9 mouse cellular contexts compared by ENCODE assay signal in the genomic region with DNA sequence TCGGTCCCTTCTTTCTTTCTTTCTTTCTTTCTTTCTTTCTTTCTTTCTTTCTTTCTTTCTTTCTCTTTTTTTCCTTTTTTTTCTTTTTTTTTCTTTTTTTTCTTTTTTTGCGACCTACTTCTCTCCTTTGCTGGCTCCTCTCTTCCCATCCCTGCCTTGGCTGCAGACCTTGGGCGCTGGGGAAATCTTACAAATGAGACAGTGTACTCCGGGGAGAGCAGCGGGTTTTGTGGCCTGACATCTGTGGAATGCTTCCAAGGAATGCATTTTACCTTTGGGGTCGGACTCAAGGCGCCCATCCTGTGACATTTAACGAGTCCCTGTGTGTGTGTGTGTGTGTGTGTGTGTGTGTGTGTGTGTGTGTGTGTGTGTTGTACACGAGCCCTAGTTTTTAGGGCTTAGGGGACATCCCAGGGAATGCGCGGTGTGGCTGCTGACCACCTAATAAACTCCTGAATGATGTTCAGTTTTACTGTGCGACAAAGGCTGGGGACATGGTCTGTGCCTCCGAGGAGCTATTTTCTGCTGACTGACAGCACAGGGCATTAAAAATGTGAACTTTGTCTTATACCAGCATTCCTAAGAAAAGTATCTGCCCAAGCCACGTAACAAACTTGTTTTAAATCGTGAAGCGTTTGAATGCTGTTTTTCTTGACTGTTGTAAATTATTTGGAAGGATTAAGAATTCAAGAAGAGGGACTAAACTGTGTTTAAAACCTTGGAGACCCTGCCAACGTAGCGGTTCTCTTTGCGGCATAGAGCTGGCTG. TPM values are rescaled to one million over a fixed set of nuclear protein-coding genes. Genes with fewer than 3 reads are reported as not detected.
DNase-seq lines count a peak whose midpoint lies in the region; ATAC-seq lines count a peak whose summit lies in the region.
"Had no signal": no experiment of that assay in that cellular context is flagged by ENCODE, and none has a peak within 500 bp of the region (broad histone marks: within the 10 kb centered on the region; RNA-seq: fewer than 3 reads in every experiment).

No protein-coding gene starts in this region.

- H3K9ac ChIP-seq in heart, embryonic 12.5 days, result peak overlapping the region; percentile 79
- H3K9ac ChIP-seq in limb, embryonic 12.5 days (replicated peaks), result peak overlapping the region; percentile 69
- peak overlapping the region; percentile 12 for H3K9ac ChIP-seq in neural tube, embryonic 15.5 days (replicated peaks)

- H3K27ac ChIP-seq in heart, embryonic 12.5 days (ENCODE audit: poor library complexity, severe bottlenecking), result peak overlapping the region; percentile 64
- H3K27ac ChIP-seq in limb, embryonic 12.5 days, result peak overlapping the region; percentile 77
- H3K27ac ChIP-seq in neural tube, embryonic 15.5 days (replicated peaks), result no peak overlapping the region

- peak overlapping the region; percentile 92 for H3K4me2 ChIP-seq in heart, embryonic 12.5 days
- peak overlapping the region; percentile 69 for H3K4me2 ChIP-seq in limb, embryonic 12.5 days
- peak overlapping the region; percentile 62 for H3K4me2 ChIP-seq in neural tube, embryonic 15.5 days

- H3K4me1 ChIP-seq in heart, embryonic 12.5 days (replicated peaks), result peaks cover 48% of the 10 kb centered on the region
- H3K4me1 ChIP-seq in limb, embryonic 12.5 days (replicated peaks), result peaks cover 43% of the 10 kb centered on the region
- peaks cover 19% of the 10 kb centered on the region for H3K4me1 ChIP-seq in neural tube, embryonic 15.5 days

- ATAC-seq in heart, embryonic 12.5 days (ENCODE audit: insufficient number of reproducible peaks, low FRiP score), result no peak
- ATAC-seq in limb, embryonic 12.5 days (ENCODE audit: insufficient number of reproducible peaks, insufficient read depth, low FRiP score, low TSS enrichment, low read depth), result no peak
- peak; percentile 54; the same call in 1 of the 2 replicates for ATAC-seq in neural tube, embryonic 15.5 days (ENCODE audit: low FRiP score)

- WGBS in heart, embryonic 12.5 days, result 5% methylated on average over 19 of the region's 19 CpGs
- WGBS in limb, embryonic 12.5 days, result 2% methylated on average over 19 of the region's 19 CpGs
- WGBS in neural tube, embryonic 15.5 days, result 9% methylated on average over 19 of the region's 19 CpGs

- DNase-seq in cerebellum, postnatal 10 days, result peak; percentile 24 to 27
- DNase-seq in cerebellum, postnatal 4 days (ENCODE audit: low spot score in 2 of 2), result no peak
- DNase-seq in adipocyte (ENCODE audit: low spot score), result peak; percentile 25
- no peak for DNase-seq in thymus, postnatal 25 days
- DNase-seq in left cerebral cortex, adult 8-10 months (ENCODE audit: low spot score in 2 of 2), result no peak

- H3K36me3 ChIP-seq in heart, embryonic 12.5 days, result 0 out of 2 replicates have a peak, but pooled peaks cover 3% of the 10 kb centered on the region
- H3K36me3 ChIP-seq in limb, embryonic 12.5 days, result 0 out of 2 replicates have a peak, but pooled peaks cover 3% of the 10 kb centered on the region
- H3K36me3 ChIP-seq in neural tube, embryonic 15.5 days, result no peaks in the 10 kb centered on the region

- no peaks in the 10 kb centered on the region for H3K9me3 ChIP-seq in heart, embryonic 12.5 days (replicated peaks)
- H3K9me3 ChIP-seq in limb, embryonic 12.5 days, result no peaks in the 10 kb centered on the region
- H3K9me3 ChIP-seq in neural tube, embryonic 15.5 days (replicated peaks), result no peaks in the 10 kb centered on the region

- no peaks in the 10 kb centered on the region for H3K27me3 ChIP-seq in heart, embryonic 12.5 days (replicated peaks)
- H3K27me3 ChIP-seq in limb, embryonic 12.5 days, result no peaks in the 10 kb centered on the region
- H3K27me3 ChIP-seq in neural tube, embryonic 15.5 days (replicated peaks), result 0 out of 2 replicates have a peak, but pooled peaks cover 4% of the 10 kb centered on the region

- H3K4me3 ChIP-seq in heart, embryonic 12.5 days, result peak overlapping the region; percentile 71
- peak overlapping the region; percentile 57 for H3K4me3 ChIP-seq in limb, embryonic 12.5 days (replicated peaks)
- H3K4me3 ChIP-seq in neural tube, embryonic 15.5 days (replicated peaks), result peak overlapping the region; percentile 44

RNA-seq across cellular contexts. Expression of a gene that starts 58.0 kb away (rescaled TPM):
- polyA plus RNA-seq in heart, embryonic 12.5 days (2016; fragmentation: Nextera tagmentation; extraction: Ambion mirVana), result not detected in 2 replicates
- polyA plus RNA-seq in limb, embryonic 12.5 days (2016; fragmentation: Nextera tagmentation; extraction: Ambion mirVana), result not detected in 2 replicates
- polyA plus RNA-seq in neural tube, embryonic 15.5 days (2015; fragmentation: Nextera tagmentation; extraction: Ambion mirVana), result 1.5 TPM in 1 of 2 replicates, not detected in the other
- not detected for total RNA-seq in left cerebral cortex, adult 8-10 months (2022)
- total RNA-seq: heart, postnatal 10 days had no signal

Comparison
In these comparisons a context has a peak if more than half of its experiments do, and no peak if none do; other contexts are left out.
1. DNase-seq: peak in cerebellum, postnatal 10 days (2 of 2) and adipocyte (single experiment); none in cerebellum, postnatal 4 days (0 of 2), thymus, postnatal 25 days (single experiment) and left cerebral cortex, adult 8-10 months (0 of 2).
2. H3K9ac ChIP-seq: peak in every context shown above with its lines; median percentile 79 in heart, embryonic 12.5 days; 69 in limb, embryonic 12.5 days; 12 in neural tube, embryonic 15.5 days.
3. Peak in every context shown above with its lines, with median percentiles within 50 percentile points of each other: H3K4me2 ChIP-seq and H3K4me3 ChIP-seq.